Mouse (Mus musculus): ENCODE data around the gene Fam167b.
"Not testable (repeated sequence)": the region's sequence is repeated elsewhere in the genome, so short reads cannot be mapped to it uniquely, and the experiment has no call there.

Fam167b gene

DNA sequence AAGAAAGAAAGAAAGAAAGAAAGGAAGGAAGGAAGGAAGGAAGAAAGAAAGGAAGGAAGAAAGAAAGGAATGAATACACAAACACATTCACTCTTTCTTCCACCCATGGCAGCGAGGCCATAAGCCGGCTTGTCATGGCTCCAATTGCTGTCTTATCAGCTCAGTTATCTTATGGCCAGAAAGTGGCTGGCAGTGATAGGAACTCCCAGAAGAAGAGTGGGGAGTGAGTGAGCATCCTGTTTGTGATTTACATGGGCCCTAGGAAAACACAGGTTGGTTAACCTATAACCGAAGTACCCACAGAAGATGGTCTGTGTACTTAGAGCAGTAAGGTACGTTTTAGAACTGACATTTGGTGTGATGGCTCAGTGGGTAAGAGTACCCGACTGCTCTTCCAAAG is 17.2 kb downstream of the Fam167b start:
- no peak for DNase-seq (ENCODE audit: low read depth)

DNA sequence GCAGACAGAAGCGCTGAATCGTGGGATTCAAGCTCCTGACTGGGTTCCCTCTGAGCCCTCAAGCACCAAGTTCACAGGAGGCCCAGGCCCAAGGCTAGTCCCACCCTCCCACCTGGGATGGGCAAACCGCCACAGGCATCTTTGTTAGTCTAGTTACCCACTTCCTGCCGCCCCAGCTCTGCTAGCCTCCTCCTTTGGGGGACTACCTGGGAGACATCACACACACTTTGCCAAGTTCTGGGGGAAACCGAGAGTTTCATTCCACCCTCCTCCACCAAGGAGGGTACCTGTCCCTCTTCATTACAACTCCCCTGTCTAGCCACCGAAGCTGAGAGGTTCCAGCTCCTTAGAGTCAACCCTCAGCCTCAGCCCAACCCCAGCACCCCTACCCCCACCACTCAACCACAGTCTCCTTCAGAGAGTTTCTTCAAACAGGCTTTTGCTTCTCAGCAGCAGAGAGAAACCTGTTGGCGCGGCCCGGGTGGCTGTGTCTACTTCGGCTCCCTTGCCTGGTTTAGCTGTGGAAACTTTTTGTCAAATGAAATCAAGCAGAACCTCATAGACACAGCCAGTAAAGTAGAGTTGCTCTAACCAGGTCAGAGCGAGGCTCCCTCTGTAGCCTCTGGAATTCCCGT is 19.9 kb downstream of the Fam167b start:
- peak; percentile 91 for DNase-seq (ENCODE audit: low read depth)

DNA sequence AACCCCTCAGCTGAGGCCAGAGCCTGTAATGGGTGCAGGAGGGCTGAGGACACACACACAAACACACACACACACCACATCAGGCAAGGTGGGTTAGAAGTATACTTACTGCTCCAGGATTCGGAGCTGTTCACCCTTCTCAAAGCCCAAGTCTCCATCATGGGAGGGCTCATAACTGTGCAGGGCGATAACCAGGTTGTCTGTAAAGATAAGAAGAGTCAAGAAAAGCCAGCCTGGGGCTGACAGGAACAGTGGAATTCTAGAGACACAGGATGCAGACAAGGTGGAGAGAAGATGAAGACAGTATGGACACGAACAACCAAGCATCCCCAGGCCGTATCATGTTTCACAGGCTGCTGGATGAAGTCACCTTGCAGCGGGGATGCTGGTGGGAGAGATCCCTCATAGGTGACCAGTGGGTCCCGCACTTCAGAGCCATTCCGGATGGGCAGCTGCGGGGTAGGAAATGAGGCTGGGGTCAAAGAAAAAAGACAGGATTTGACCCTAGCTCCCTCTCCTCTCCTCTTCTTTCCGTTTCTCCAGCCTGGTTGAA is 21.0 kb downstream of the Fam167b start:
- DNase-seq (ENCODE audit: low read depth), result no peak

DNA sequence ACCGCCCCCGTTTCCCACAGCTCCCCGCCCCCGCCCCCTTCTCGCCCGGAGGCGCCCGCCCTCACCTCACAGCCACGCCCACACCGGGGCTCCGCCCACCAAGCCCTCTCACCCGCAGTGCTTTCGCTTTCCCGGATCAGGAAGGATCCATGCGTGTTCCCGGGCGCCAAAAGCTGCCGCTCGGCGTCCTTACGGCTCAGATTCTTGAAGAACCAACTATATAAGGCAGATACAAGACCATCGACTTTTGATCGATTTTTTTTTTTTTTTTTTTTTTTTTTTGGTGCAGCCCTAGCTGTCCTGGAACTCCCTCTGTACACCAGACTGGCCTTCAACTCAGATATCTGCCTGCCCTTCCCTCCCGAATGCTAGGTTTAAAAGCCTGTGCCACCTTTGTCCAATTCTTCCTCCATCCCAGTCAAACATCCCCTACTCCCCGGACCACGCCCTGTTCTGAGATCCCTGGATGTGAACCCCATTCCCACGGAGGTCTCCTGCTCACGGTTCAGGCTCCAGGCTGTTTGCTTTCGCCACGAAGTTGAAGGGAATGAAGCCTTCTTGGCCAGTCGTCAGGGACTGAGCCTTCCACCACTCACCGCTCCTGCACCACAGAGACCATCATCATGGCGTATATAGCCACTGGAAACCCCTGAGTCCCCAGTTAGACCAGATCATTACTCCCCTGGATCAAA is 21.7 kb downstream of the Fam167b start:
- peak; percentile 85 for DNase-seq (ENCODE audit: low read depth)

DNA sequence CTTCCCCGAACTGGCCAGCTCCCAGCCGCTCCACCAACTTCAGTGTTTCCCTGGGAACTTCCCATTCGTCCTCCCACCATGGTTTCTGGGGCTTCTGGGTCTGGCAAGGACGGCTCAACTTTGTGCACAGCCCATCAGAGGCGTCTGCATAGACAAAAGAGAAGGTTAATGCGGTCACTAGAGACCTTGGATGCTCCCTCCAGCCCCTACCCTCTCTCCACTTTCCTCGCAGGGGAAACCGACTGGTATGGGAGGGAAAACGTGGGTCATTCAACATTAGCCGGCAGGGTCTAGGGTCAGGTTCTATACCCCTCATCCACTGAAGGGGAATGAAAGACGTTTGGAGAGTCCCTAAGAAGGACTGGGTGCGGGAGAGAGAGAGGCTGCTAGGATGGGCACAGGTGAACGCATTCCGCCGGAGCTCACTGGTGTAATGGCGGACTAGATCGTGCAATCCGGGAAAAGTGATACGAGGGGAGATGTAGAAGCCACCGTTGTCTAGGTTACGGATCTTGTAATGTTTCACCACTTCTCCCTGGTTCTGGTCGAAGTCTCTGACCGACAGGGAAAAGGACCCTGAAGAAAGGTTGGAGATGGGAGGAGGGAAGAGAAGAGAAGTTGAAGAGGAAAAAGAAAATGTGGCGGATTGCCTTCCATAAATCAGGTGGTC is 22.4 kb downstream of the Fam167b start:
- no peak for DNase-seq (ENCODE audit: low read depth)

DNA sequence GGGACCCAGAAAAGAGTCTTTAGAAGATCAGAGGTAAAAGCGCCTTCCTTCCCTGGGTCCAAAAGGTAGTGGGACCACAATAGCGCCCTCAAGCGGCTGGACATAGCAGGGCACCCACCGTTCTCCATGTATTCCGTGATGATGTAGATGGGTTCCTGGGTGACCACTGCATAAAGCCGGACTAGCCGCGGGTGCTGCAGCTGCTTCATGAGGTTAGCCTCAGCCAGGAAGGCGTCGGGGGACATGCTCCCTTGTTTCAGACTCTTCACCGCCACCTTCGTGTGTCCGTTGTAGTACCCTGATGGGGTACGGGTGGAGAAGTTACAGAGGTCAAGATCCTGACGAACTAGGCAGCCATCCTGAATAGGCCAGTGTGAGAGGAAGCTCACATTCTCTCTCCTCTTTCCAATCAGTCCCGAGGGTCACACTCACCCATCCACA is 22.9 kb downstream of the Fam167b start:
- peak; percentile 50 for DNase-seq (ENCODE audit: low read depth)

DNA sequence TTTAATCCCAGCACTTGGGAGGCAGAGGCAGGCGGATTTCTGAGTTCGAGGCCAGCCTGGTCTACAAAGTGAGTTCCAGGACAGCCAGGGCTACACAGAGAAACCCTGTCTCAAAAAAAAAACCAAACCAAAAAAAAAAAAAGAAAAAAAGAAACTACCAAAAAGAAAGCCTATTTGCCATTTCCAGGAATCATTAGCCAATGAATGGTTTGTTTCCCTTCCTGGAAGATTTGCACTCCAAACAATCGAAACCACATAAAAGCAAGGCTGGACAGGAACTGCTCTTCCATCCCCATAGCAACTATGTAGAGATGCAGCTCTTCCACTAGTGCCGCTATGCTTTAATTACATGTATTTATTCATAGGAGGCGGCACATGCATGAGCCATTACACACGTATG is 23.8 kb downstream of the Fam167b start:
- DNase-seq (ENCODE audit: low read depth), result peak; percentile 27

DNA sequence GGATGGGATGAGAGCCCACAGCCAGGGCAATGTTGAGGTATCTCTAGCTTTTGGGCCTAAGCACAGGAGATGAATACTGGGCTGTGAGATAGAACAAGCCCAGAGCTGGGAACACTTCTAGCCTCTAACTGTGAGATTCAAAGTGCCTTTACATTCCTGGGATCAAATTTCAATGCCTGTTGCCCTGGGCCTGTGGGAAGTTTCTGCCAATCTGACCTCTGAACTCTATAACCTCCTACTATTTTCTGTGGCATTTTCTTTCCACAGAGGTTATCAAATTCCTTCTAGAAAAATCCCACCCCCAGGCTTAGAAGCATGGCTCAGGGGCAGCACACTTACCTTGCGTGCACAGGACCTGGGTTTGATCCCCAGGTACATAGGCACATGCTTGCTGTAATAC is 28.1 kb downstream of the Fam167b start:
- no peak for DNase-seq (ENCODE audit: low read depth)

DNA sequence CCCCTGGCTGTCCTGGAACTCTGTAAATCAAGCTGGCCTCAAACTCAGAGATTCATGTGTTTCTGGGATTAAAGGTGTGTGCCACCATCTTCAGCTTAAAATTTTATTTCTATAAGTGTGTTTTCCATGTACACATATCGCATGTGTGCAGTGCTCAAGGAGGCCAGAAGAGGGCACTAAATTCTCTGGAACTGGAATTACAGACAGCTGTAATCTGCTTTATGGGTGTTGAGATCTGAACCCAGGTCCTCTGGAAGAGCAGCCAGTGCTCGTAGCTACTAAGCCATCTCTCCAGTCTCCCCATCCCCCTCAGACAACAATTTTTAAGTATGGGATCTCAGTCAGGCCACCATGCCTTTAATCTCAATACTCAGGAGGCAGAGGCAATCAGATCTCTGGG is 29.0 kb downstream of the Fam167b start:
- DNase-seq (ENCODE audit: low read depth), result peak; percentile 80

DNA sequence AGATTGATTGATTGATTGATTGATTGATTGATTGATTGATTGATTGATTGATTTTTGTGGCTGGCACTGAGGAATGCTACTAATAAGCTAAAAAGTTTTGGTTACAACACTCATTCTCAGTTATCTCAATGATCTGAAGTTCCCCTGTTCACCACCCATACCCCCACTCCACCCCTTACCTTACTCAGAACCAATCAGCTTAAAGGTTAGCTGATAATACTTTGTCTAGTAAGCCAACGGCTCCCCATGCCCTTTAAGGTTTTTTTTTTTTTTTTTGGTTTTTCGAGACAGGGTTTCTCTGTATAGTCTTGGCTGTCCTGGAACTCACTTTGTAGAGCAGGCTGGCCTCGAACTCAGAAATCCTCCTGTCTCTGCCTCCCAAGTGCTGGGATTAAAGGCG is 30.7 kb downstream of the Fam167b start:
- not testable (repeated sequence) for DNase-seq (ENCODE audit: low read depth)

DNA sequence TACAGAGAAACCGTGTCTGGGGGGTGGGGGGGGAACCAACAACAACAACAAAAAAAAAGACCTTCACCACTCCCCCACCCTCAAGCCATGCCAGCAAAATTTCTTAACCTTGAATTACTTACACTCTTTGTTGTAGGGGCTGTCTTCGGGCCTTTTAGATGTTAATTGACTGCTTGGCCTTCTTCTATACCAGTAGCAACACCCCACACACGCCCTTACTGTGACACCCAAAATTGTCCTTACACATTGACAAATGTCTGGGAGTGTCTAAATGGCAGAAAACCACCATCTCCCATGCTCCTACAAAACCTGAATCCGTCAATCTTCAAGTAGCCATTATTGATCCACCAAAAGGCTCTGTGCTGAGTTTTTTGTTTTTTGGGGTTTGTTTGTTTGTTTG is 34.2 kb downstream of the Fam167b start:
- DNase-seq (ENCODE audit: low read depth), result no peak

DNA sequence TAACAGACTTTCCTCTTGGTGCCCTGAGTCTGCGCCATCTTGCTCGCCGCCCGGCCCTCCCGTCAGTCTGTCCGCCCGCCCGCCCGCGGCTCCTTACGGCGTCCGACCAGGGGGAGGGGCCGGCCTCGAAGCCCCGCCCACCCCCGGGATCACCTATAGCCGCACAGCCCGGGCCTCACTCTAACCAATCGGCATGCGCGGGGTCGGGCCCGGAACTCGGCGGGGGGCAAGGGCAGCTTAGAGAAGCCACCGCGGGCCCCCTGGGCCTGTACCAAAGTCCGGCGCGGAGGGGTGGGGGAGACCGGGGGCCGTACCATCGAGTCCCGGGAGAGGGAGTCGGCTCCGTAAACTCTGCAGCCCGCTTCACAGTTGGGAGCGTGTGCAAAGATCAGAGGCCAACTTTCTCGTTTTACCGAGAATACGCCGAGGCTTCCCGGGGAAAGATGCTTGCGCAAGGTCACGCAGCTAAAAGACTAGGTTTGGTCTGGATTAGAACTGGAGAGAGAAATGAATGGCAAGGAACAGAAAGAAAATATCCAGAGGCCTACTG is 35.7 kb downstream of the Fam167b start, which contains the start of gene Hdac1:
Gene Hdac1, minus strand, starts transcription at position 122 of the 550 bp plus-strand sequence.
- peak; percentile 94 for DNase-seq (ENCODE audit: low read depth)

DNA sequence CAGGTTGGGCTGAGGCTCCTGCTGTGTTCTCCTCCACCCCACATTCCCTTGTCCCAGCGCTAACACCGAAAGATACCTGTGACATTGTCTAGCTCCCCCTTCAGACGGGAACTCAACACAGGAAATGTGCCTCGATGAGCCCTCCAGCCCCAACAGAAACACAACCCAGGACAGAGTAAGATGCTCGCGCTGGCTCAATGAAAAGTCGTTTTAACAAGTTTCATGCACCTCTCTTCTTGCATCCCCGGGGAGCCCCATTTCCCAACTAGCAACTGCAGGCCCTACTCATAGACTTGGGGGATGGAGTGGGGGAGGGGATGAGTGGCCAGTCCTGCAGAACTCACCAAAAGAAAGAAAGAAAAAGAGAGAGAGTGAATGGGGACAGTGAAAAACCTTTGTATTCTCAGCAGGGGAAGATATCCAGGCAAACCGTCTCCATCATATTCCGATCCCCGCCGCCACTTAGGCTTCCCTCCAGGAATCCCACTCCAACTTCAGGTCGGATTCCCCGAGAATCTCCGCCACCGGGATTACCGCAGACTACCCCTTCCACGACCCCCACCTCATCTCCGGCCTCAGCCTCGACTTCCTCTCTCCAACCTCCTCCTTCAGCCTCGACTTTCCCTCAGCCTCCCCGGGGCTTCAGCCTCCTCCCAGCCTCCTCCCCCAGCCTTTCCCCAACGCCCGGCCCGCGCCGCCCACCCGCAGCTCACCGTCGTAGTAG is 36.3 kb downstream of the Fam167b start:
- DNase-seq (ENCODE audit: low read depth), result peak; percentile 65

DNA sequence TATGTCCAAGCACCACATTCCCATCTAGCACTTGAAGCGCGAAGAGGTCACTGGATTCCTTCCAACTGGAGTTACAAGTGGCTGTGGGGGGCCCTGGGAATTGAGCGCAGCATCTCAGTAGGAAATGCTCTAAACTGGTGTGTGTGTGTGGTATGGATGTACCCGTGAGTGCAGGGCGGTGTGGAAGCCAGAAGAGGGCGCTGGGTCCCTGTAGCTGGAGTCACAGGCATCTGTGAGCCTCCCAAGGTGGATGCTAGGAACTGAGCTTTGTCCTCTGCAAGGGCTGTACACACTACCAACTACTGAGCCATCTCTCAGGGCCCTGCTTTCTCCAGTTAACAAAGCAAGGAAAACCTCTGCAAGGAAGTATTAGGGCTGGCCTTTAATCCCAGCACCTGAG is 38.3 kb downstream of the Fam167b start:
- DNase-seq (ENCODE audit: low read depth), result peak; percentile 61

DNA sequence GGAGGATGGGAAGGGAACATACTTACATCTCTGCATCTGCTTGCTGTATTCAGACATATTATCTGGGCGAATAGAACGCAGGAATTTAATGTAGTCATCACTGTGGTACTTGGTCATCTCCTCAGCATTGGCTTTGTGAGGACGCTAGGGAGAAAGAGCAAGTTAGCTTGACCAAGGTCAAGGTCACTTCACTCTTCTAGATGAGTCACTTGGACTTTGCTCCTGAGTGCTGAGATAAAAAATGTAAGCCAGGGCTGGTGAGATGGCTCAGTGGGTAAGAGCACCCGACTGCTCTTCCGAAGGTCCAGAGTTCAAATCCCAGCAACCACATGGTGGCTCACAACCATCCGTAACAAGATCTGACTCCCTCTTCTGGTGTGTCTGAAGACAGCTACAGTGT is 49.4 kb downstream of the Fam167b start:
- DNase-seq (ENCODE audit: low read depth), result not testable (repeated sequence)
